Mouse (Mus musculus) bone marrow, adult 2 months (tissue): Measurements from ENCODE around the gene St7l.

Experiments used
- CTCF ChIP-seq: fragments of 200-500 bp; IDR thresholded peaks from 2 replicates; pipeline ENCODE4 v1.5.1; 2011; ENCODE audit warnings: low read length, control low read depth; ENCODE audit not compliant: control insufficient read depth, insufficient read depth
- POLR2A ChIP-seq: fragments of 200-500 bp; IDR thresholded peaks from 2 replicates; pipeline ENCODE4 v1.6.1; 2011; ENCODE audit warnings: low read depth, mild to moderate bottlenecking, control low read depth, low read length, borderline replicate concordance; ENCODE audit not compliant: control insufficient read depth

DNA sequence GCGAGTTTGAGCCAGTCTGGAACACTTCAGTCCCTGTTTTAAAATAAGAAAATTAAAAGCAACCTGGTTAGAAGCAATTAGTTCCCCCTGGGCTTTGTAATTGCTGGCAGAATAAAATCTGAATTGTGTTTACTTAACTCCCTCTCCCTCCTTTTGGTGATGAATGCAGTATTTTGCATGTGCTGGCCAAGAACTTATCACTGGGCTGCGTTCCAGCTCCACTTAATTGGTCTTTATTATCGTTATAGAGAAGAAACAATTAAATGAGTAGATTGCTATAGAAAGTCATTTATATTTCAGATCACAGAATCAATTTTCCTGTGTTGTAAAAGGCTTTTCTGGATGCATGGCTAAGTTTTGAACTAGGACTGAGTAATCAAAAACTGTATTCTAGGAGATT lies 32.3 kb downstream of the St7l start:
- no peak for TF ChIP-seq POLR2A
- no peak for TF ChIP-seq CTCF
